Mouse (Mus musculus) liver, embryonic 14.5 days (tissue): ENCODE measurements at regions not wholly inside any gene's neighbourhood (a gene's known extent, or its start where the extent isn't known, plus 50 kb on each side); places are given as distances from the start of the nearest gene placed in this dataset.
A peak's percentile ranks its signal among the peaks of the same experiment; 100 is the strongest.

ENCODE experiments used
- ATAC-seq: fragments of 200-750 bp; cut with Nextera tagmentation; 2 replicates; pipeline ENCODE4 v1.8.0; 2017; ENCODE audit warnings: moderate number of reproducible peaks, mild to moderate bottlenecking, moderate library complexity; ENCODE audit not compliant: insufficient read depth
- DNase-seq, 3 experiments: peaks; one replicate each; pipeline ENCODE4 v3.0.0-alpha.2; 2012 to 2013; ENCODE audit warnings: low read depth in 3 of 3, low spot score in 3 of 3
- H3K27ac ChIP-seq: fragments of 300-500 bp; sonication (generic); 2 replicates; pipeline ENCODE4 v1.5.1; 2014; ENCODE audit warnings: moderate library complexity, mild to moderate bottlenecking, control low read depth, inconsistent platforms
- H3K27me3 ChIP-seq: fragments of 300-500 bp; sonication (generic); 2 replicates; pipeline ENCODE4 v1.6.1; 2014; ENCODE audit warnings: mild to moderate bottlenecking, low read length, moderate library complexity; ENCODE audit not compliant: control insufficient read depth, insufficient read depth
- H3K36me3 ChIP-seq: fragments of 300-500 bp; sonication (generic); replicated peaks from 2 replicates; pipeline ENCODE4 v1.6.1; 2014; ENCODE audit warnings: low read depth; ENCODE audit not compliant: control insufficient read depth, insufficient read depth
- H3K4me1 ChIP-seq, 2 experiments: fragments of 200-500 bp in 1 of 2; fragments of 300-500 bp in 1 of 2; sonication (generic) in 1 of 2; replicated peaks; 2 replicates each; pipeline ENCODE4 v1.6.1; 2012 to 2014; ENCODE audit warnings: antibody characterized with exemption in 1 of 2, inconsistent platforms in 1 of 2, low read length in 1 of 2; ENCODE audit not compliant: control insufficient read depth in 2 of 2, insufficient read depth in 2 of 2
- H3K4me2 ChIP-seq: fragments of 300-500 bp; sonication (generic); 2 replicates; pipeline ENCODE4 v1.6.1; 2014; ENCODE audit warnings: low read depth, mild to moderate bottlenecking, control low read depth, moderate library complexity
- H3K4me3 ChIP-seq, 2 experiments: fragments of 200-500 bp in 1 of 2; fragments of 300-500 bp in 1 of 2; sonication (generic) in 1 of 2; 2 replicates each; pipeline ENCODE4 v1.5.1; 2012 to 2014; ENCODE audit warnings: low read depth in 2 of 2, low read length in 2 of 2, mild to moderate bottlenecking in 2 of 2, control low read depth in 1 of 2, inconsistent platforms in 1 of 2, moderate library complexity in 1 of 2; ENCODE audit not compliant: insufficient read depth in 1 of 2
- H3K9ac ChIP-seq: fragments of 300-500 bp; sonication (generic); replicated peaks from 2 replicates; pipeline ENCODE4 v1.6.1; 2014; ENCODE audit warnings: mild to moderate bottlenecking, control low read depth, moderate library complexity
- H3K9me3 ChIP-seq: fragments of 300-500 bp; sonication (generic); 2 replicates; pipeline ENCODE4 v1.6.1; 2016; ENCODE audit warnings: low read length, mixed read lengths; ENCODE audit not compliant: control insufficient read depth
- CTCF ChIP-seq: IDR thresholded peaks from 2 replicates; pipeline ENCODE4 v1.5.1; 2016; ENCODE audit warnings: antibody characterized with exemption, low read depth, control low read depth
- EP300 ChIP-seq: IDR thresholded peaks from 2 replicates; pipeline ENCODE4 v1.6.1; 2016; ENCODE audit warnings: antibody characterized with exemption, low read depth
- WGBS: fragments of 180-500 bp; shearing (Covaris S2); extraction: QIAGEN DNeasy Blood & Tissue Kit; methylation state at CpG from one replicate; pipeline ENCODE4 v1.1.7; 2014; ENCODE audit not compliant: insufficient replicate concordance; 5-methylcytosine and 5-hydroxymethylcytosine counted together

DNA sequence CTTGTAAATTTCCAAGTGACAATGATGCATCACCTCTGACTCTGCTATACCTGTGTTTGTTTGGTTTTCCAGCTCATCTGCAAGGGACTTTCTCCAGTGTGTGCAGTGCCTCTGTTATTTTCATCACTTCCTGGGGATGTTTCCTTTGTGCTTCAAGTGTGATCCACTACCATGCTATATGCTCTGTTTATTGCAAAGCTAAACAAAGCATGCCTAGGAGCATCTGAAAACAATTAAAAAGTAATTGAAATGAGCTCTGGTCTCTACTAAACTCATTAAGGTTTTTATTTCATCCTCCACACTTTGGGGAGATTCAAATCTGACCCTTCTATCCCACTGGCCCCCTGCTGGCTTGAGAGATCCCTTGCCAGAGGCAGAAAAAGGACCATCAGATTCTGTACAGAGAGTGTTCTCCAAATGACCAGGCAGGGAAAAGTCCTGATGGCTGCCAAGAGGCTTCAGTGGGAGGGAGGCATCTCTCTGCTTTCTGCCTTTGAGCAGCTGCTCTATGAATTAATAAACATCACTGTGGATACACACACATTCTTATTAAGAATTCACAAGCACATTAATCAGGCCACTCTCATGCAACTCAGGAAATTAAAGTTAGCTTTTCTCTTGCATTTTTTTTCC lies 57.0 kb downstream of the Amd2 start:
- Histone ChIP-seq H3K4me3 (no peak overlapping the region), H3K4me2 (no peak overlapping the region), H3K27me3 (no peaks in the 10 kb centered on the region), H3K9ac (no peak overlapping the region), H3K9me3 (no peaks in the 10 kb centered on the region), H3K36me3 (no peaks in the 10 kb centered on the region), H3K27ac (no peak overlapping the region), H3K4me1 (no peaks in the 10 kb centered on the region)
- DNase-seq (no peak), ATAC-seq (no peak)
- TF ChIP-seq CTCF (no peak), EP300 (no peak)

GRCm38 (mm10) chr10:35649930-35650329 lies 61.8 kb downstream of the Amd2 start:
- no peaks in the 10 kb centered on the region for H3K36me3 ChIP-seq
- TF ChIP-seq CTCF (no peak), EP300 (no peak)
- H3K27ac ChIP-seq, result no peak overlapping the region
- no peaks in the 10 kb centered on the region for H3K9me3 ChIP-seq
- H3K4me3 ChIP-seq, result no peak overlapping the region
- no peaks in the 10 kb centered on the region for H3K27me3 ChIP-seq
- no peak for ATAC-seq
- WGBS, result 25% methylated on average over 2 of the region's 2 CpGs
- no peak overlapping the region for H3K9ac ChIP-seq
- no peak for DNase-seq
- no peaks in the 10 kb centered on the region for H3K4me1 ChIP-seq
- no peak overlapping the region for H3K4me2 ChIP-seq

DNA sequence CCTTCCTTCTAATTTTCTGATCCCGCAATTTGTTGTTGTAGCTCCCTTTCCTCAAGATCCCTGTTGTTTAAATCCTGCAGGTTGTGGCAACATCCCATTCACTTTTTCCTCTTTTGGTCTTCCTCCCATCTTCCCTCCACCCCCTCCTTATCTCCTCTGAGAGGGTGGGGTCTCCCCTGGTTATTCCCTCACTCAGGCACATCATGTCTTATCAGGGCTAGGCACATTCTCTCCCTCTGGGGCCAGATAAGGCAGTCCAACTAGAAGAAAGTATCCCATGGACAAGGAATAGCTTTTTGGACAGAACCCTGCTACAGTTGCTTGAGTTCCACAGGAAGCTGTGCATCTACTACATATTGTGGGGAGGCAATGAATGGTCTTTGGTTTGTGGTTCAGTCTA lies 90.8 kb downstream of the Amd2 start:
- Histone ChIP-seq H3K36me3 (no peaks in the 10 kb centered on the region), H3K4me2 (no peak overlapping the region), H3K4me3 (no peak overlapping the region), H3K27me3 (no peaks in the 10 kb centered on the region), H3K4me1 (no peaks in the 10 kb centered on the region), H3K9ac (no peak overlapping the region), H3K9me3 (no peaks in the 10 kb centered on the region), H3K27ac (no peak overlapping the region)
- 67% methylated on average over 1 of the region's 1 CpGs for WGBS
- ATAC-seq (peak; percentile 59), DNase-seq (no peak)
- TF ChIP-seq EP300 (no peak), CTCF (no peak)

GRCm38 (mm10) chr10:35586251-35586650 lies 125.4 kb downstream of the Amd2 start:
- no peaks in the 10 kb centered on the region for H3K4me1 ChIP-seq
- TF ChIP-seq CTCF (no peak), EP300 (no peak)
- no peak overlapping the region for H3K9ac ChIP-seq
- ATAC-seq, result no peak
- H3K27ac ChIP-seq, result no peak overlapping the region
- H3K4me3 ChIP-seq, result no peak overlapping the region
- H3K4me2 ChIP-seq, result no peak overlapping the region
- H3K27me3 ChIP-seq, result no peaks in the 10 kb centered on the region
- H3K9me3 ChIP-seq, result no peaks in the 10 kb centered on the region
- no peak for DNase-seq
- WGBS, result 41% methylated on average over 1 of the region's 1 CpGs
- H3K36me3 ChIP-seq, result no peaks in the 10 kb centered on the region
